Mouse (Mus musculus) brain, embryonic 18.5 days (tissue): Measurements from ENCODE around the gene Grem2.

Experiments
- DNase-seq: peaks from one replicate; pipeline ENCODE4 v3.0.0-alpha.2; 2012; ENCODE audit warnings: low read depth, low spot score

The Grem2 gene

GRCm38 (mm10) chr1:174788617-174789016, 133.0 kb downstream of the Grem2 start:
- DNase-seq = no peak
